Mouse (Mus musculus) embryonic facial prominence, embryonic 14.5 days (tissue): ENCODE results near the gene Lsamp. TPM values are rescaled to one million over a fixed set of nuclear protein-coding genes. Genes with fewer than 3 reads are reported as not detected.

Experiments
- ATAC-seq: fragments of 200-750 bp; cut with Nextera tagmentation; 2 replicates; pipeline ENCODE4 v1.8.0; 2017; ENCODE audit warnings: low read depth, moderate number of reproducible peaks, moderate TSS enrichment
- DNase-seq: peaks from one replicate; pipeline ENCODE4 v3.0.0-alpha.2; 2015; ENCODE audit warnings: low spot score
- H3K27ac ChIP-seq: fragments of 300-500 bp; sonication (generic); replicated peaks from 2 replicates; pipeline ENCODE4 v1.5.1; 2014; ENCODE audit warnings: low read depth, mild to moderate bottlenecking, low read length, moderate library complexity
- H3K27me3 ChIP-seq: fragments of 300-500 bp; sonication (generic); replicated peaks from 2 replicates; pipeline ENCODE4 v1.6.1; 2014; ENCODE audit warnings: low read length; ENCODE audit not compliant: control insufficient read depth, insufficient read depth
- H3K36me3 ChIP-seq: fragments of 300-500 bp; sonication (generic); 2 replicates; pipeline ENCODE4 v1.6.1; 2014; ENCODE audit warnings: low read length, mixed read lengths; ENCODE audit not compliant: control insufficient read depth, insufficient read depth
- H3K4me1 ChIP-seq: fragments of 300-500 bp; sonication (generic); 2 replicates; pipeline ENCODE4 v1.6.1; 2014; ENCODE audit warnings: antibody characterized with exemption, low read length; ENCODE audit not compliant: control insufficient read depth, insufficient read depth
- H3K4me2 ChIP-seq: fragments of 300-500 bp; sonication (generic); 2 replicates; pipeline ENCODE4 v1.6.1; 2014; ENCODE audit warnings: low read depth, mild to moderate bottlenecking, low read length, moderate library complexity, mixed read lengths
- H3K4me3 ChIP-seq: fragments of 300-500 bp; sonication (generic); 2 replicates; pipeline ENCODE4 v1.5.1; 2014; ENCODE audit warnings: low read depth, mild to moderate bottlenecking, low read length
- H3K9ac ChIP-seq: fragments of 300-500 bp; sonication (generic); 2 replicates; pipeline ENCODE4 v1.6.1; 2014; ENCODE audit warnings: low read depth, mild to moderate bottlenecking, low read length, moderate library complexity, mixed read lengths
- H3K9me3 ChIP-seq: fragments of 300-500 bp; sonication (generic); 2 replicates; pipeline ENCODE4 v1.6.1; 2016; ENCODE audit warnings: low read length; ENCODE audit not compliant: control insufficient read depth
- WGBS: fragments of 180-500 bp; shearing (Covaris S2); extraction: QIAGEN DNeasy Blood & Tissue Kit; methylation state at CpG from one replicate; pipeline ENCODE4 v1.1.7; 2014; 5-methylcytosine and 5-hydroxymethylcytosine counted together
- polyA plus RNA-seq: library from polyadenylated mRNA; unstranded; fragments of >200 nt; fragmentation: Nextera tagmentation; extraction: Ambion mirVana; gene quantifications from 2 replicates; pipeline ENCODE4 v1.2.1, GENCODE M21; 2014

Gene Lsamp
- polyA plus RNA-seq, 1 experiment from 2014 or later, result 8.9 TPM

GRCm38 (mm10) chr16:41771427-41772125 is 1787.4 kb downstream of the Lsamp start:
- no peak overlapping the region for H3K4me2 ChIP-seq
- H3K27ac ChIP-seq, result no peak overlapping the region
- H3K9ac ChIP-seq, result no peak overlapping the region
- H3K4me3 ChIP-seq, result no peak overlapping the region
- no peak for ATAC-seq
- H3K4me1 ChIP-seq, result no peaks in the 10 kb centered on the region
- H3K27me3 ChIP-seq, result no peaks in the 10 kb centered on the region
- WGBS, result 66% methylated on average over 4 of the region's 4 CpGs
- H3K36me3 ChIP-seq, result no peaks in the 10 kb centered on the region
- H3K9me3 ChIP-seq, result no peaks in the 10 kb centered on the region
- no peak for DNase-seq

- Histone ChIP-seq H3K4me2 (no peak overlapping the region), H3K4me3 (no peak overlapping the region), H3K36me3 (no peaks in the 10 kb centered on the region), H3K4me1 (no peaks in the 10 kb centered on the region), H3K27ac (no peak overlapping the region), H3K9me3 (no peaks in the 10 kb centered on the region), H3K9ac (no peak overlapping the region), H3K27me3 (no peaks in the 10 kb centered on the region)
- no peak for ATAC-seq
- WGBS, result 76% methylated on average over 1 of the region's 1 CpGs
- DNase-seq, result no peak
These were observed 1793.4 kb downstream of the Lsamp start for GRCm38 (mm10) chr16:41777586-41777985.

DNA sequence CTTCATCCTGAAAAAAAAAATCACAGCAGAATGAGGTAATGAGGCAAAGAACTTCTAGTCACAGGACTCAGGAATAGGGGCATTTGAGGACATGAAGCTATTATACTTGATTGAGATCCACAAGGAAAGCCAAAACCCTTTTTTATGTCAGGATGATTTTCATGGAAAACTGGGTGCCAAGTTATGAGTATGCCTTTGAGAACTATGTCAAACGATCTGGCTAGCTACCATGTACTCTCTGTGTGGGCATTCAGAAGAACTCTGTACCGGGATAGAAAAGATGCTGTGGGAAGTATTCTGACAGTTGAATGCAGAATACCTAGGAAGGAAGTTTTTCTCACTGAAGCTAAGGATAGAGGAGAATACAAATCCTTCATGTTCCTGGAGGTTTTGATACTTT is 1801.4 kb downstream of the Lsamp start:
- Histone ChIP-seq H3K9me3 (no peaks in the 10 kb centered on the region), H3K27ac (no peak overlapping the region), H3K36me3 (no peaks in the 10 kb centered on the region), H3K27me3 (no peaks in the 10 kb centered on the region), H3K9ac (no peak overlapping the region), H3K4me3 (no peak overlapping the region), H3K4me1 (no peaks in the 10 kb centered on the region), H3K4me2 (no peak overlapping the region)
- 76% methylated on average over 2 of the region's 2 CpGs for WGBS
- no peak for ATAC-seq
- DNase-seq, result no peak

DNA sequence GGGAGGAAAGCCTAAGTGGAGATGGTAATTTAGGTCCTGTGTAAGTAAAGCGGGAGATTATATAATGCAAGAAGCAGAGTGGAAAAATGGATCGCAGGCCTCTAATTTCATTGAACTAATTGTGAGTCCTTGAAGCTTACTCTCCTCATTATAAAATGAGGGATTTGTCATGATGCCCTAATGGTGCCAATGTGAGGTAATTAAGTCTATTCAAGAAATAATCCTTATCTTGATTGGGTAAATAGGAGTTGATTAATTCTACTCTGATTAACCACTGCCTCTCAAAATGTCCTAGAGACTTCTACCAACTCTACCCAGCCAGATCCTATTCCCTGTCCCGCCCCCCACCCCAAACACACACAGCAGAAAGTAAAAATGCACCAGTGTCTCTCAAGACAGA is 1802.5 kb downstream of the Lsamp start:
- DNase-seq, result no peak
- 58% methylated on average over 3 of the region's 3 CpGs for WGBS
- Histone ChIP-seq H3K27me3 (no peaks in the 10 kb centered on the region), H3K4me3 (no peak overlapping the region), H3K4me1 (no peaks in the 10 kb centered on the region), H3K27ac (no peak overlapping the region), H3K9ac (no peak overlapping the region), H3K9me3 (no peaks in the 10 kb centered on the region), H3K4me2 (no peak overlapping the region), H3K36me3 (no peaks in the 10 kb centered on the region)
- no peak for ATAC-seq

DNA sequence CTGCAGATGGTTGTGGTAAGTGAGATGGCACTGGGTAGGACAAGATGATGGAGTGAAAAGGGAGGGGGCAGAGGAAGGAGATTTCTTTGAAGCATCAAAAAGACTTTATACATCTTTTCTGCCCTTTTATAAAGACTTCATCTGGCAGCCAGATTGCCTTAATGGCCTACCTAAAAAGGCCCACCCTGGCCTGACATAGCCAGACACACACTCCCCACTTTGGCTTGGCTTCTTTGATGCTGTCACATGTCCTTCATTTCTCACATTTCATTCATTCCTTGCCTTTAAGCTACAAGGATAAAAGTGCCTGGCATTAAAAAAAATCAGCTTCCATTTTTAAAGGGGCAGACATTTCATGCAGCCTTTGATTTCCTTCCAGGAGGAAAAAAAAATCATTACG is 1803.0 kb downstream of the Lsamp start:
- ATAC-seq (no peak), DNase-seq (peak; percentile 15)
- Histone ChIP-seq H3K27ac (no peak overlapping the region), H3K9me3 (no peaks in the 10 kb centered on the region), H3K4me3 (no peak overlapping the region), H3K27me3 (no peaks in the 10 kb centered on the region), H3K9ac (no peak overlapping the region), H3K4me2 (no peak overlapping the region), H3K4me1 (no peaks in the 10 kb centered on the region), H3K36me3 (no peaks in the 10 kb centered on the region)
- WGBS, result 33% methylated on average over 1 of the region's 1 CpGs

GRCm38 (mm10) chr16:41790016-41790415 is 1805.9 kb downstream of the Lsamp start:
- H3K4me1 ChIP-seq, result no peaks in the 10 kb centered on the region
- 83% methylated on average over 2 of the region's 2 CpGs for WGBS
- ATAC-seq (no peak), DNase-seq (no peak)
- no peaks in the 10 kb centered on the region for H3K27me3 ChIP-seq
- no peaks in the 10 kb centered on the region for H3K9me3 ChIP-seq
- H3K36me3 ChIP-seq, result no peaks in the 10 kb centered on the region
- no peak overlapping the region for H3K27ac ChIP-seq
- no peak overlapping the region for H3K9ac ChIP-seq
- no peak overlapping the region for H3K4me3 ChIP-seq
- no peak overlapping the region for H3K4me2 ChIP-seq

DNA sequence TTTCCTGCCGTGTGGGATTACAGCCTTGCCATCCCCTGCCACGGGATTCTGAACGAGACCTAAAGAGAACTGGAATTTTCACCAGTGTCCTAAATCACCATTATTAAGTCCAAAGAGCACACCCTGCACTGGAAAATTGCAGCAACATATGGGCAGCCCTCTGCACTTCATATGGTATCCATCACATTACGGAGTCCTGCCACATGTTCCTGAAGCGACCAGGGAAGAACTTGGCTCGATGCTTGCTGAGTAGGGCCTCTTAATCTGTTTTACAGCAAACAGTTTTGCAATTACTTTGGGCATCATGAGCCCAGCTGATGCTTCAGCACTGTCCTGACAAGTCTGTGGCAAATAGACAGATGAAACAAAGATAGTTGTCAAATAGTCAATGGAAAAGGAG is 1836.2 kb downstream of the Lsamp start:
- no peak for ATAC-seq
- no peaks in the 10 kb centered on the region for H3K4me1 ChIP-seq
- no peaks in the 10 kb centered on the region for H3K36me3 ChIP-seq
- 57% methylated on average over 6 of the region's 6 CpGs for WGBS
- no peak overlapping the region for H3K9ac ChIP-seq
- no peak overlapping the region for H3K4me2 ChIP-seq
- H3K27ac ChIP-seq, result no peak overlapping the region
- no peaks in the 10 kb centered on the region for H3K27me3 ChIP-seq
- no peak overlapping the region for H3K4me3 ChIP-seq
- peak; percentile 26 for DNase-seq
- no peaks in the 10 kb centered on the region for H3K9me3 ChIP-seq

DNA sequence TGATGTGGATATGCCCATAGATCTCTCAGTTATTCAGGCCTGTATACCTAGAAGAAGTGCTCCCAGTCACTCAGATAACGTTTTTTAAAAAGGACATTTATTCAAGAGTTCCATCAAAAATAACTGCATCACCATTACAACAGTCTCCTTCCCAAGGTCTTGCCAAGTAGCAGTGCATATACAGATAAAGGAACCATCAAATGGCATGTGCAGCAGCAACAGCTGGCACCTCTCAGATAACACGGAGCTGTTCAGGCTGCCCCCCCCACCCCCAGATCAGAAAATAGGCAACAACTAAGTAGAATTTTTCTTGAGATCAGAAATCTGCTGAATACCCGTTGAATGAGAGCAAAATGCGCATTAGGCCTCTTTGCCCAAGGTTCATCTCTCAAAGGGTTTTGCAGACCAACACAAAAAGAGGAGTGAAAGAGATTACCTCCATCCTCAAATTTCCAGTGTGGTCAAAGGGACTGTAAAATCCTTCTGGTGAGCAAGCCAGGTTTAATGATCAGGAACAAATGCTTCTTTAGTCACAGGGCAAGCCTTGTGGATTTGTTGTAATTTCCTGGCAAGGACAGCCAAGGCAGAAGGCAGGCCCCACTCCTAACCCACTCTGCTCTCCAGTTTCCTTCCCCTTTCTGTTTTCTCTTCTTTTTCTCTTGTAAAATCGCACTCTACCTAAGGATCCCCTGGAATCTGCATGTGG is 1842.9 kb downstream of the Lsamp start:
- Histone ChIP-seq H3K36me3 (no peaks in the 10 kb centered on the region), H3K4me3 (no peak overlapping the region), H3K9me3 (no peaks in the 10 kb centered on the region), H3K9ac (no peak overlapping the region), H3K4me2 (no peak overlapping the region), H3K4me1 (no peaks in the 10 kb centered on the region), H3K27me3 (no peaks in the 10 kb centered on the region), H3K27ac (no peak overlapping the region)
- DNase-seq (peak; percentile 30), ATAC-seq (peak; percentile 72; the same call in 1 of the 2 replicates)
- 65% methylated on average over 5 of the region's 5 CpGs for WGBS

DNA sequence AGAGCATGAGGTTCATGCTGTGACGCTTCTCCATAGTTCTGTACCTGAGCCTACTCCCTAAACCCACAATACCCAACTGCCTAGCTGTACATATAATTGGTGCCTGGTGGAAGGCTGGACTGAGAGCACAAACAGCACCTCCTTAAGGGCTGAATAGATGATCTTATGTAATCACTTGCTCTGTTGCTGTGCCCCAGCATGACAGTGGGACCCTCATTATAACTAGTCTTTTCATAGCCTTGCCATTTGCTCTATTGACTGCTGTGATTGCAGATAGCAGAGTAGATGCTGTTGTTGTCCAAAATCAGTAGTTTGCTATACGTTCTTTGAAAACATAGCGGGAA is 1843.4 kb downstream of the Lsamp start:
- Histone ChIP-seq H3K9ac (no peak overlapping the region), H3K4me3 (no peak overlapping the region), H3K27ac (no peak overlapping the region), H3K4me2 (no peak overlapping the region), H3K27me3 (no peaks in the 10 kb centered on the region), H3K9me3 (no peaks in the 10 kb centered on the region), H3K4me1 (no peaks in the 10 kb centered on the region), H3K36me3 (no peaks in the 10 kb centered on the region)
- ATAC-seq (no peak), DNase-seq (no peak)
- WGBS, result 82% methylated on average over 3 of the region's 3 CpGs
